Mouse (Mus musculus) stomach, embryonic 14.5 days (tissue): ENCODE measurements at regions not wholly inside any gene's neighbourhood (a gene's known extent, or its start where the extent isn't known, plus 50 kb on each side); places are given as distances from the start of the nearest gene placed in this dataset.

Experiments
- ATAC-seq: fragments of 200-750 bp; cut with Nextera tagmentation; 2 replicates; pipeline ENCODE4 v1.8.0; 2017; ENCODE audit warnings: low read depth, moderate TSS enrichment; ENCODE audit not compliant: insufficient number of reproducible peaks, insufficient read depth, low FRiP score
- H3K27ac ChIP-seq: fragments of 300-500 bp; sonication (generic); 2 replicates; pipeline ENCODE4 v1.5.1; 2014; ENCODE audit warnings: mild to moderate bottlenecking, low read length, moderate library complexity, mixed read lengths
- H3K27me3 ChIP-seq: fragments of 300-500 bp; sonication (generic); 2 replicates; pipeline ENCODE4 v1.6.1; 2014; ENCODE audit warnings: low read length, control low read depth, mixed read lengths; ENCODE audit not compliant: control insufficient read depth, insufficient read depth
- H3K36me3 ChIP-seq: fragments of 300-500 bp; sonication (generic); 2 replicates; pipeline ENCODE4 v1.6.1; 2014; ENCODE audit warnings: mild to moderate bottlenecking, control low read depth, low read length, moderate library complexity, mixed read lengths; ENCODE audit not compliant: control insufficient read depth, insufficient read depth
- H3K4me1 ChIP-seq: fragments of 300-500 bp; sonication (generic); 2 replicates; pipeline ENCODE4 v1.6.1; 2014; ENCODE audit warnings: low read length, control low read depth, mixed read lengths; ENCODE audit not compliant: control insufficient read depth, insufficient read depth
- H3K4me2 ChIP-seq: fragments of 300-500 bp; sonication (generic); replicated peaks from 2 replicates; pipeline ENCODE4 v1.6.1; 2014; ENCODE audit warnings: low read depth, low read length, control low read depth
- H3K4me3 ChIP-seq: fragments of 300-500 bp; sonication (generic); 2 replicates; pipeline ENCODE4 v1.5.1; 2014; ENCODE audit warnings: low read depth, low read length, control low read depth
- H3K9ac ChIP-seq: fragments of 300-500 bp; sonication (generic); replicated peaks from 2 replicates; pipeline ENCODE4 v1.6.1; 2014; ENCODE audit warnings: low read depth, mild to moderate bottlenecking, control low read depth, low read length, moderate library complexity, mixed read lengths
- H3K9me3 ChIP-seq: fragments of 300-500 bp; sonication (generic); 2 replicates; pipeline ENCODE4 v1.6.1; 2016; ENCODE audit warnings: low read depth, low read length, control low read depth; ENCODE audit not compliant: control insufficient read depth
- WGBS: fragments of 180-500 bp; shearing (Covaris S2); extraction: QIAGEN DNeasy Blood & Tissue Kit; methylation state at CpG from one replicate; pipeline ENCODE4 v1.1.7; 2014; 5-methylcytosine and 5-hydroxymethylcytosine counted together

DNA sequence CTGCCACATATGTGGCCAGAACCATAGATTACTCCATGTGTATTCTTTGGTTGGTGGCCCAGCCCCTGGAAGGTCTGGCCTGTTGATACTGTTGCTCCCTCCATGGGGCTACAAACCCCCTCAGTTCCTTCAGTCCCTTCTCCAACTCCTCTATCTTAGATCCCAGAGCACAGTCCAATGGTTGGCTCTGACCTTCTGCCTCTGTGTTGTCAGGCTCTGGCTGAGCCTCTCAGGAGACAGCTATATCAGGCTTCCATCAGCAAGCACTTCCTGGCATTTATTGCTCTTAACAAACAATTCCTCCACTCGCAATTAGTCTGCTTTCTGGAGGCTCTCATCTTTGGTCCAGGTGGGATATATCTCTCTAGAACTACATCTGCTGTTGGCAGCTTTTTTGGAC lies 327.0 kb upstream of the Bche start:
- no peaks in the 10 kb centered on the region for H3K9me3 ChIP-seq
- no peak overlapping the region for H3K4me2 ChIP-seq
- no peak overlapping the region for H3K4me3 ChIP-seq
- 22% methylated on average over 1 of the region's 1 CpGs for WGBS
- no peak overlapping the region for H3K27ac ChIP-seq
- no peaks in the 10 kb centered on the region for H3K4me1 ChIP-seq
- H3K9ac ChIP-seq, result no peak overlapping the region
- no peaks in the 10 kb centered on the region for H3K27me3 ChIP-seq
- 0 out of 2 replicates have a peak, but pooled peaks have one; percentile 33 for ATAC-seq
- no peaks in the 10 kb centered on the region for H3K36me3 ChIP-seq

DNA sequence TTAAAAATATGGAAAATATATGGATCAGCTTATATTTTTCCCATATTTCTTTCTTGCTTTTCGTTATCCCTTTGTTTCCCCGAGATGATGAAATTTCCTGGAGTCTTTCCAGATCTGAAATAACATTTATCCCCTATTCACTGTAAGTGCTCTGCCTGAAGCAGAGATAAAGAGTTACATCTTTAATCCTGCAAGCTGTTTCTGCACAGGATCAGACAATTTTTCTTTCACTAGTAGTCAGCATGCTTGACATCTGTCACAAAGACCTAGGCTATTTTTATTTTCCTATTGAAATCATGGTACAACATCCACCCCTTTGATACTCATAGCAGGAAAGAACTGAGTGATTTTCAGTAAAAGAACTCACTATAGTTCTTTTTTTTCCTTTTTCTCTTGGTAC lies 311.3 kb upstream of the Bche start:
- WGBS, result 78% methylated on average over 2 of the region's 2 CpGs
- no peak overlapping the region for H3K4me2 ChIP-seq

More for the DNA sequence above, 311.3 kb upstream of the Bche start:
- Histone ChIP-seq H3K4me1 (no peaks in the 10 kb centered on the region), H3K4me3 (no peak overlapping the region), H3K27ac (no peak overlapping the region), H3K9ac (no peak overlapping the region), H3K36me3 (no peaks in the 10 kb centered on the region), H3K27me3 (no peaks in the 10 kb centered on the region), H3K9me3 (no peaks in the 10 kb centered on the region)
- ATAC-seq, result no peak
